Mouse (Mus musculus) MEL (cell line): Measurements from ENCODE around the gene Alx1.

Experiments used
- CHD1 ChIP-seq: IDR thresholded peaks from 2 replicates; pipeline ENCODE4 v1.6.1; 2012; ENCODE audit warnings: low read depth, mild to moderate bottlenecking, inconsistent platforms, low read length, improper control_type of control experiment
- CTCF ChIP-seq, 3 experiments: IDR thresholded peaks in 2 of 3; conservative IDR thresholded peaks in 1 of 3; 2 replicates each; pipeline ENCODE4 v1.5.1; 2011 to 2012; ENCODE audit warnings: low read length in 3 of 3, low read depth in 2 of 3, mild to moderate bottlenecking in 2 of 3, improper control_type of control experiment in 1 of 3, inconsistent platforms in 1 of 3, mixed read lengths in 1 of 3, moderate library complexity in 1 of 3; ENCODE audit not compliant: control insufficient read depth in 1 of 3, insufficient read depth in 1 of 3, poor library complexity in 1 of 3, severe bottlenecking in 1 of 3
- MAFK ChIP-seq: IDR thresholded peaks from 2 replicates; pipeline ENCODE4 v1.6.1; 2011; ENCODE audit warnings: low read depth, mild to moderate bottlenecking, low read length, improper control_type of control experiment, borderline replicate concordance
- MYB ChIP-seq: IDR thresholded peaks from 2 replicates; pipeline ENCODE4 v1.6.1; 2011; ENCODE audit warnings: mild to moderate bottlenecking, low read depth, low read length, improper control_type of control experiment
- NRF1 ChIP-seq: IDR thresholded peaks from 2 replicates; pipeline ENCODE4 v1.6.1; 2014; ENCODE audit warnings: low read depth, mild to moderate bottlenecking, inconsistent platforms, low read length, improper control_type of control experiment, moderate library complexity; ENCODE audit not compliant: poor library complexity, insufficient read depth, severe bottlenecking
- POLR2A ChIP-seq, 2 experiments: IDR thresholded peaks; 2 replicates each; pipeline ENCODE4 v1.6.1; 2011 to 2012; ENCODE audit warnings: low read length in 2 of 2, mild to moderate bottlenecking in 2 of 2, control low read depth in 1 of 2, improper control_type of control experiment in 1 of 2, low read depth in 1 of 2, moderate library complexity in 1 of 2; ENCODE audit not compliant: control insufficient read depth in 1 of 2, insufficient read depth in 1 of 2, poor library complexity in 1 of 2
- POLR2AphosphoS2 ChIP-seq: IDR thresholded peaks from 2 replicates; pipeline ENCODE4 v1.6.1; 2011; ENCODE audit warnings: low read length, improper control_type of control experiment
- RCOR1 ChIP-seq: IDR thresholded peaks from 2 replicates; pipeline ENCODE4 v1.6.1; 2012; ENCODE audit warnings: low read depth, mild to moderate bottlenecking, inconsistent platforms, low read length, improper control_type of control experiment
- TAL1 ChIP-seq: IDR thresholded peaks from 2 replicates; pipeline ENCODE4 v1.6.1; 2012; ENCODE audit warnings: mild to moderate bottlenecking, inconsistent platforms, low read length, moderate library complexity, mixed read lengths
- USF1 ChIP-seq: IDR thresholded peaks from 2 replicates; pipeline ENCODE4 v1.6.1; 2014; ENCODE audit warnings: low read depth, mild to moderate bottlenecking, inconsistent platforms, low read length, improper control_type of control experiment, moderate library complexity

GRCm38 (mm10) chr10:103028253-103029131 lies 1.5 kb downstream of the Alx1 start:
- TF ChIP-seq USF1 (no peak), CTCF (IDR thresholded peaks at IDR 0.05 in 2 of 3, conservative IDR thresholded peaks at IDR 0.05 in 1 of 3; ENCODE audit: control insufficient read depth in 1 of 3, insufficient read depth in 1 of 3, low read depth in 2 of 3, low read length in 3 of 3, poor library complexity in 1 of 3, severe bottlenecking in 1 of 3) (no peak), MAFK (no peak), TAL1 (no peak), CHD1 (no peak), RCOR1 (no peak), MYB (no peak), POLR2AphosphoS2 (no peak), POLR2A (IDR thresholded peaks at IDR 0.05; ENCODE audit: control insufficient read depth in 1 of 2, insufficient read depth in 1 of 2, low read depth in 1 of 2, low read length in 2 of 2, poor library complexity in 1 of 2) (no peak), NRF1 (no peak)
